Mouse (Mus musculus) brain, embryonic 14.5 days (tissue): ENCODE measurements at regions not wholly inside any gene's neighbourhood (a gene's known extent, or its start where the extent isn't known, plus 50 kb on each side); places are given as distances from the start of the nearest gene placed in this dataset.

Source experiments
- CTCF ChIP-seq: fragments of 200-500 bp; IDR thresholded peaks from 2 replicates; pipeline ENCODE4 v1.5.1; 2012; ENCODE audit warnings: inconsistent platforms, mild to moderate bottlenecking, moderate library complexity, borderline replicate concordance; ENCODE audit not compliant: insufficient read depth, insufficient read length; ENCODE audit errors: extremely low read depth
- POLR2A ChIP-seq: fragments of 200-500 bp; IDR thresholded peaks from 2 replicates; pipeline ENCODE4 v1.6.1; 2012; ENCODE audit warnings: mild to moderate bottlenecking, inconsistent platforms, borderline replicate concordance; ENCODE audit not compliant: poor library complexity, insufficient read depth, insufficient read length, severe bottlenecking; ENCODE audit errors: extremely low read depth

DNA sequence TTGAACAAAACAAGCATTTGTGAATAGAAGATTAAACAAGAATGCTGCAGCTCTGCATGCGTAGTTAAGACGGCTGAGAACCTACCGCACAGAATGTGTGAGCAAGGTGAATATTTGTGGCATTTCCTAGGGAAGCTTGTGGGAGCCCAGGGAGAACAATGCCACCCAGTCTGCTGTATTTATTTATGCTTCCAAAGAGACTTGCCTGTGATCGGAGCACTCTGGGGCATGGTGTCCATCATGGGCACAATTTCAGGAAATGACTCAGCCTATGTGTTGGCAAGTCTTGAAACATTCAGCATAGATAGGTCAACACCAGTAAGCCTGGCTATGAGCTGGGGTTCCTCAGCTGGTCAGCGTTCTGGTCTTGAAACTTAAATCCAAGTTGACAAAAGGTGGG, 140.2 kb upstream of the Pkdcc start:
- TF ChIP-seq CTCF: no peak
- no peak for TF ChIP-seq POLR2A
